Mouse (Mus musculus) hindbrain, embryonic 14.5 days (tissue): Measurements from ENCODE around the gene Pprc1. TPM values are rescaled to one million over a fixed set of nuclear protein-coding genes. Genes with fewer than 3 reads are reported as not detected.

Experiments used
- ATAC-seq: fragments of 200-750 bp; cut with Nextera tagmentation; 2 replicates; pipeline ENCODE4 v1.8.0; 2017; ENCODE audit warnings: moderate number of reproducible peaks, mild to moderate bottlenecking, moderate TSS enrichment, moderate library complexity; ENCODE audit not compliant: low FRiP score
- DNase-seq: peaks from one replicate; pipeline ENCODE4 v3.0.0-alpha.2; 2015; ENCODE audit warnings: low spot score
- H3K27ac ChIP-seq: fragments of 300-500 bp; sonication (generic); 2 replicates; pipeline ENCODE4 v1.5.1; 2014; ENCODE audit warnings: mild to moderate bottlenecking, moderate library complexity
- H3K27me3 ChIP-seq: fragments of 300-500 bp; sonication (generic); 2 replicates; pipeline ENCODE4 v1.6.1; 2014; ENCODE audit warnings: mild to moderate bottlenecking, low read length, mixed read lengths; ENCODE audit not compliant: control insufficient read depth, insufficient read depth
- H3K36me3 ChIP-seq: fragments of 300-500 bp; sonication (generic); replicated peaks from 2 replicates; pipeline ENCODE4 v1.6.1; 2014; ENCODE audit not compliant: control insufficient read depth, insufficient read depth
- H3K4me1 ChIP-seq: fragments of 300-500 bp; sonication (generic); replicated peaks from 2 replicates; pipeline ENCODE4 v1.6.1; 2014; ENCODE audit warnings: antibody characterized with exemption, low read length, mixed read lengths; ENCODE audit not compliant: control insufficient read depth, insufficient read depth
- H3K4me2 ChIP-seq: fragments of 300-500 bp; sonication (generic); replicated peaks from 2 replicates; pipeline ENCODE4 v1.6.1; 2014; ENCODE audit warnings: mild to moderate bottlenecking, moderate library complexity
- H3K4me3 ChIP-seq: fragments of 300-500 bp; sonication (generic); replicated peaks from 2 replicates; pipeline ENCODE4 v1.5.1; 2014; ENCODE audit warnings: mild to moderate bottlenecking, low read length
- H3K9ac ChIP-seq: fragments of 300-500 bp; sonication (generic); 2 replicates; pipeline ENCODE4 v1.6.1; 2014
- H3K9me3 ChIP-seq: fragments of 300-500 bp; sonication (generic); 2 replicates; pipeline ENCODE4 v1.6.1; 2016; ENCODE audit warnings: low read length; ENCODE audit not compliant: control insufficient read depth
- WGBS: fragments of 180-500 bp; shearing (Covaris S2); extraction: QIAGEN DNeasy Blood & Tissue Kit; methylation state at CpG from one replicate; pipeline ENCODE4 v1.1.7; 2014; 5-methylcytosine and 5-hydroxymethylcytosine counted together
- polyA plus RNA-seq: library from polyadenylated mRNA; unstranded; fragments of >200 nt; fragmentation: Nextera tagmentation; extraction: Ambion mirVana; gene quantifications from 2 replicates; pipeline ENCODE4 v1.2.1, GENCODE M21; 2014

Pprc1 gene
- polyA plus RNA-seq, 1 experiment from 2014 or later, result 19.1 TPM

DNA sequence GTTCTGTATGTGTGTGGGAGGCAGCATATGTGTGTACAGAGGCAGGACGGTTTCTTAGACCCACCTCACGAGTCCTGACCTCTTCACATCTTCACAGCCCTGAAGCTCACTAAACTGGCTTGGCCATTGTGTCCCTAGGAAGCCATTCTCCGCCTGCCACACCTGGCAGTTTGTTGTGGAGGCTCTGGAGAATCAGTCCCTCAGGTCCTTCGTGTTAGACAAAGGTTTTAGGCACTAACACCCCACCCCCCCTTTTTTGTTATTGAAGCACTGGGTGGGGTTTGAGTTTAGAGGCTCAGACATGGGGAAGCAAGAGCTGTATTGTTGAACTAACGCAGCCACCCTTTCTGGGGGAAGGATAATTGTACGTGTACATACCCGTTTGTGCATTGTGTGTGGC is 28.6 kb downstream of the Pprc1 start:
- ATAC-seq (no peak), DNase-seq (no peak)
- Histone ChIP-seq H3K4me1 (peaks cover 18% of the 10 kb centered on the region), H3K27me3 (no peaks in the 10 kb centered on the region), H3K4me2 (no peak overlapping the region), H3K4me3 (no peak overlapping the region), H3K9me3 (no peaks in the 10 kb centered on the region), H3K9ac (no peak overlapping the region), H3K36me3 (peaks cover 54% of the 10 kb centered on the region), H3K27ac (no peak overlapping the region)
- 90% methylated on average over 7 of the region's 7 CpGs for WGBS

DNA sequence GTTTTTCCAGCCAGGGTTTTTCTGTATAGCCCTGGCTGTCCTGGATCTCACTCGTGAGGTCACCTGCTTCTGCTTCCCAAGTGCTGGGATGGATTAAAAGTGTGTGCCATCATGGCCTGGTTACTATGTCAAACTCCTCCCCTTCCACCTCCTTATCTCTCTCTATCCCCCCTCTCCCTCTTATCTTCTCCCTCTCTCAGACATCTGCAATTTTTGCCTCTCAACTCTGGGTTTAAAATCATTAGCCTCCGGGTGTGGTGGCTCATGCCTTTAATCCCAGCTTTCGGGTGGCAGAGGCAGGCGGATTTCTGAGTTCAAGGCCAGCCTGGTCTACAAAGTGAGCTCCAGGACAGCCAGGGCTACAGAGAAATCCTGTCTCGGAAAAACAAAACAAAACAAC is 29.6 kb downstream of the Pprc1 start:
- ATAC-seq, result no peak
- 96% methylated on average over 5 of the region's 5 CpGs for WGBS

DNA sequence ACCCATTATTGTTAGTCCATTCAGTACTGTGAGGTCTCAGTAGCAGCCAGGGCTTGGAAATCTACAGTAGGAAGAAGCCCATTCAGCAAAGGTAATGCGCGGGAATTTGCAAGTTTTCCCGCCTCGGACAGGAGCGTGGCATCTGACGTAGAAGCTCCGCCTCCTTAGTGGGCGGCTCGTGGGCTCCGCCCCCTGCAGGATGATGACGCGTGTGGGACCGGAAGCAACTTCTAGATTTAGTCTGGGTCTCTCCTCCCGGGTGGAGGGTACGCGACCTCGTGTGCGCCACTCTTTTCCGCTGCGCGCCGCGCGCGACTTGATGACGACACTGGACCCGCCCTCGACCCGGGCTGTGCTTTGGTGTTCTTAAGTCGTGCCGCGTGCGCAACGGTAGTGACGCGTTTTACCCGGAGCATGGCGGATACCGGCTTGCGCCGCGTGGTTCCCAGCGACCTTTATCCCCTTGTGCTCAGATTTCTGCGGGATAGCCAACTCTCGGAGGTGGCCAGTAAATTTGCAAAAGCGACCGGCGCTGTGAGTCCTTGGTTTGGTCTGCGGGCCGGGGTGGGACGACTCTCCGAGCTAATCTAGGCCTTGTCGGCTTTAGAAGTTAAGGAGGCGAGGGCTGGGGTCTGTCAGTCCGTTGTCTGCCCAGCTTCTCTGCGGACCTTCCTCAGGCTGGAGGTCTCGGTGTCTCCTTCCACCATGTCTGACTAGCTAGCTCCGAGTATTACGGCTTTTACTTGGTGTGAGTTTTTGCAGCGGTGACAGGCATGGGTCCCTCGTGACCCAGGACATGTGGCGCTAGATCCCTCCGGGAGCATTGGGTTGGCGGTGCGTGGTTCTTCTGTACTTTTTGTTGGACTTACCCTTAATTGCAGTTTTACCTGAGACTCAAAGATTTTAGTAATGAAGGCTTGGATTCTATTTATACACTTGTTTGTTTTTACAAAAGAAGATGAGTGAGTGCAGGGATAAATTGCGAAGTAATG is 31.2 kb downstream of the Pprc1 start, which contains the start of gene Nolc1:
TSS of gene Nolc1 (plus strand) at position 248 of the 992 bp plus-strand sequence.
- Histone ChIP-seq H3K9ac (peak within 1 kb of the TSS; percentile 79), H3K4me3 (peak within 1 kb of the TSS; percentile 95), H3K27ac (peak within 1 kb of the TSS; percentile 72), H3K36me3 (peaks cover 55% of the 10 kb centered on the region), H3K9me3 (no peaks in the 10 kb centered on the region), H3K4me2 (peak within 1 kb of the TSS; percentile 69), H3K27me3 (no peaks in the 10 kb centered on the region), H3K4me1 (peaks cover 18% of the 10 kb centered on the region)
- under 1% methylated on average over 66 of the region's 66 CpGs for WGBS
- DNase-seq (peak; percentile 100), ATAC-seq (peak; percentile 97)

More for the DNA sequence above, 29.6 kb downstream of the Pprc1 start:
- H3K9ac ChIP-seq, result no peak overlapping the region
- no peak for DNase-seq
- no peak overlapping the region for H3K4me3 ChIP-seq
- H3K27me3 ChIP-seq, result no peaks in the 10 kb centered on the region
- no peak overlapping the region for H3K4me2 ChIP-seq
- H3K9me3 ChIP-seq, result no peaks in the 10 kb centered on the region
- peaks cover 53% of the 10 kb centered on the region for H3K36me3 ChIP-seq
- H3K4me1 ChIP-seq, result peaks cover 18% of the 10 kb centered on the region
- H3K27ac ChIP-seq, result no peak overlapping the region

DNA sequence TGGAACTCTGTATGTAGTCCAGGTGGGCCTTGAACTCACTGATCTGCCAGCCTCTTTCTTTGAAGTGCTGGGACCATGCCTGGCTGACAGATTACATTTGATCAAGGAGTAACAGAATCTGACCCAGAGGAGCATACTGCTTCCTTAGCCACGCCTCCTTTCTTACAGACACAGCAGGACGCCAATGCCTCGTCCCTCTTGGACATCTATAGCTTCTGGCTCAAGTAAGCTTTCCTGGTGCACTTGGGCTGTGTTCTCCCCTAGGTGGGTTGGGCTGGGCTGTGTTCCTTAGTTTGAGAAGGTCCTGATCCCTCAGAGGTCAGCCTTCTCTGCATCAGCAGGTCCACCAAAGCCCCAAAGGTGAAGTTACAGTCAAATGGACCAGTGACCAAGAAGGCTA is 33.8 kb downstream of the Pprc1 start:
- H3K4me3 ChIP-seq, result no peak overlapping the region
- H3K36me3 ChIP-seq, result peaks cover 57% of the 10 kb centered on the region
- ATAC-seq, result no peak
- no peak overlapping the region for H3K27ac ChIP-seq
- WGBS, result 77% methylated on average over 3 of the region's 3 CpGs
- H3K9ac ChIP-seq, result no peak overlapping the region
- no peaks in the 10 kb centered on the region for H3K9me3 ChIP-seq
- no peak overlapping the region for H3K4me2 ChIP-seq
- no peak for DNase-seq
- no peaks in the 10 kb centered on the region for H3K27me3 ChIP-seq
- peaks cover 18% of the 10 kb centered on the region for H3K4me1 ChIP-seq

DNA sequence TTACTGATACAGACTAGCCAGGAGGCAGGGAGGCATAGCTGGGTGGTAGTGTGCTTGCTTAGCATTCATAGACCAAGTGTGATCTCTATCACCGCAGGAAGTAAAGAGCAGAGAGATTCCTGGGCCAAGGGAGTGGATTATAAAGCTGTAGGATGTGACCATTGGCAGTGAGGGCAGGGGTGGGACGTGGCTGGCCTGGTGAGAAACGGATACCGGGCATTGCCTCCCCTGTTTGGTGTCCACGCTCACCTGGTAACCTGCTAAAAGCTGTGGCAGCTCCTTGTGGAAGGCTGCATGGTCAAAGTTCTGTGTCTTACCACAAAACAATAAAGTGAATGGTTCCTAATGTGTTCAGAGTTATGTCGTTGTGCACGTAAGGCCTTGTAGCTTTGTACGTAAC is 40.5 kb downstream of the Pprc1 start:
- Histone ChIP-seq H3K9me3 (no peaks in the 10 kb centered on the region), H3K9ac (no peak overlapping the region), H3K4me2 (no peak overlapping the region), H3K27ac (no peak overlapping the region), H3K27me3 (no peaks in the 10 kb centered on the region), H3K36me3 (peaks cover 56% of the 10 kb centered on the region), H3K4me3 (no peak overlapping the region), H3K4me1 (no peaks in the 10 kb centered on the region)
- no peak for DNase-seq
- 95% methylated on average over 8 of the region's 8 CpGs for WGBS
- ATAC-seq, result no peak

DNA sequence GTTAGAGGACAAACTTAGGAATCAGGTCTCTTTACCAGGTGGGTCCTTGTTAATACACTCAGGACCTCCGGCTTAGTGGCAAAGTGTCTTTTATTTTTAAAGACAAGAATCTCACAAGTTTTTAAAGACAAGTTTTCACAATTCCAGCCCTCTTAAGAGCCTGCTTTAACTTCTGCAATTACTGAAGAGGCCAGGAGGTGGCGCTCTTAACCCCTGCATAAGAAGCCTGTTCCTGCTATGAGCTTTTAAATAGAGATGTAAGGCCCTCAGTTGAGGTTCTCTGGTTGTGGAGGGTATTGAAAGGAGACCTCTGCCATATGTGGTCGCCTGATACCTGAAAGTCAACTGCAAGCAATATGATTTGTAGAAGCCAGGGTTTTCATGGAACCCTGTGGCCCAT is 41.7 kb downstream of the Pprc1 start:
- H3K4me3 ChIP-seq, result no peak overlapping the region
- 53% methylated on average over 3 of the region's 3 CpGs for WGBS
- H3K36me3 ChIP-seq, result peaks cover 44% of the 10 kb centered on the region
- peak; percentile 72 for DNase-seq
- no peak for ATAC-seq
- no peaks in the 10 kb centered on the region for H3K27me3 ChIP-seq
- no peaks in the 10 kb centered on the region for H3K4me1 ChIP-seq
- H3K9me3 ChIP-seq, result no peaks in the 10 kb centered on the region
- H3K4me2 ChIP-seq, result no peak overlapping the region
- H3K9ac ChIP-seq, result no peak overlapping the region
- no peak overlapping the region for H3K27ac ChIP-seq

DNA sequence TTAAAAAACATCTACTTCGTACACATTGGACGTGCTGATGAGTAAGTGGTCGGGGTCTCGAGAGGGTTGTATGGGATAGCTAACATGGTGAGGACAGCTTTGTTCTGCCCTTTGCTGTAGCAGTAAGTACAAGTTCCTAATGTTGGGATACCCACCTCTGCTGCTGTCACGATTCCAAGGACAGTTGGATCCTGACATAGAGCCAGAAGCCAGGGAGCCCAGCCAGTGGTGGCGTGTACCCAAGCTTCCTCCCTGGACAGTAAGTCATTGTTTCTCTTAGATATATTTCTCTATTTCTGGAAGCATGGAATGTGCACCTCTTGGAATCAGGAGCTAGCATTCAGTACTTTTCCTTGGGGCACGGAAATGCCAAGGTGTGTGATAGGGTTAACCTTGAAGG is 43.2 kb downstream of the Pprc1 start:
- no peak overlapping the region for H3K4me3 ChIP-seq
- DNase-seq (no peak), ATAC-seq (no peak)
- no peaks in the 10 kb centered on the region for H3K9me3 ChIP-seq
- no peak overlapping the region for H3K4me2 ChIP-seq
- no peak overlapping the region for H3K9ac ChIP-seq
- WGBS, result 85% methylated on average over 7 of the region's 7 CpGs
- no peaks in the 10 kb centered on the region for H3K27me3 ChIP-seq
- H3K27ac ChIP-seq, result no peak overlapping the region
- H3K4me1 ChIP-seq, result no peaks in the 10 kb centered on the region
- H3K36me3 ChIP-seq, result peaks cover 29% of the 10 kb centered on the region

DNA sequence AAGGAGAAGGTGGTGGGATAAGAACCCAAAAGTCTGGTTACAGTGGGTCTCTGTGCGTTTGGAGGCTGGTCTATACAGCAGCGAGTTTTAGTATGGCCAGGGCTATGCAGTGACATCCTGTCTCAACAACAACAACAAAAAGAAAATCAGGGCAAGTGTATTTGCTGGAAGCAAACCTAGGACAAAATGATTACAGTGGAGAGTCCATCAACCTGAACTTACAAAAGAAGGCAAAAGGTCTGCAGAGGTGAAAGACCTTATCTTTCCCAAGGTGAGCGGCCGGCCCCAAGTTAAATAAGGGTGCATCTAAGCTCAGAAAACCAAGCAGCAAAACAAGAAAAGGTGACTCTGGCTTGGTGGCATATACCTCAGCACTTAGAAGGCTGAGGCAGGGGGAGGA is 47.0 kb downstream of the Pprc1 start:
- Histone ChIP-seq H3K9me3 (no peaks in the 10 kb centered on the region), H3K27ac (no peak overlapping the region), H3K4me2 (no peak overlapping the region), H3K9ac (no peak overlapping the region), H3K36me3 (no peaks in the 10 kb centered on the region), H3K4me3 (no peak overlapping the region), H3K27me3 (no peaks in the 10 kb centered on the region), H3K4me1 (no peaks in the 10 kb centered on the region)
- ATAC-seq (no peak), DNase-seq (no peak)
- 92% methylated on average over 4 of the region's 4 CpGs for WGBS

DNA sequence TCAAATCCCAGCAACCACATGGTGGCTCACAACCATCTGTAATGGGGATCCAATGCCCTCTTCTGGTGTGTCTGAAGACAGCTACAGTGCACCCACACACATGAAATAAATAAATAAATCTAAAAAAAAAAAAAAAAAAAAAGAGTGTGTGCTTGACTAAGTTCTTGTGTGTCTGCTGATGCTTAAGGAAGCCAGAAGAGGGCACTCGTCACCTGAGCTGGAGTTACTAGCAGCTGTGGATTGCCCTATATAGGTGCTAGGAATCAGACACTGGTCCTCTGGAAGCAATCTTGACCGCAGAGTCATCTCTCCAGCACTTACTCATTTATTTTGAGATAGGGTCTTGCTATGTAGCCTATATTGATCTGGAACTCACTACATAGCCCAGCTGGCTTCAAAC is 49.5 kb downstream of the Pprc1 start:
- Histone ChIP-seq H3K4me2 (no peak overlapping the region), H3K9me3 (no peaks in the 10 kb centered on the region), H3K27me3 (no peaks in the 10 kb centered on the region), H3K27ac (no peak overlapping the region), H3K4me3 (no peak overlapping the region), H3K9ac (no peak overlapping the region), H3K4me1 (no peaks in the 10 kb centered on the region), H3K36me3 (no peaks in the 10 kb centered on the region)
- ATAC-seq (no peak), DNase-seq (no peak)
- WGBS, result 95% methylated on average over 2 of the region's 2 CpGs
